Comparison of ENCODE assay signal across 16 mouse cellular contexts in genomic region chr9:65697356-65697755, GRCm38 (mm10).
"Had no signal": no experiment of that assay in that cellular context is flagged by ENCODE, and none has a peak within 500 bp of the region (broad histone marks: within the 10 kb centered on the region; RNA-seq: fewer than 3 reads in every experiment).

No protein-coding gene starts in this region.

- H3K9me3 ChIP-seq: intestine, embryonic 15.5 days; liver, embryonic 15.5 days; lung, embryonic 15.5 days; megakaryocyte, embryonic 14.5 days; midbrain, embryonic 10.5 days; midbrain, embryonic 15.5 days; neural tube, embryonic 13.5 days had no signal

- H3K9ac ChIP-seq: intestine, embryonic 15.5 days; liver, embryonic 15.5 days; lung, embryonic 15.5 days; midbrain, embryonic 15.5 days; neural tube, embryonic 13.5 days had no signal

- ATAC-seq: intestine, embryonic 15.5 days; midbrain, embryonic 15.5 days had no signal

- H3K4me3 ChIP-seq: intestine, embryonic 15.5 days; liver, embryonic 15.5 days; lung, embryonic 15.5 days; megakaryocyte, embryonic 14.5 days; midbrain, embryonic 10.5 days; midbrain, embryonic 15.5 days; neural tube, embryonic 13.5 days had no signal

- DNase-seq: kidney, adult 2 months; kidney, postnatal 25 days; lung, adult 18-20 months; lung, postnatal 10 days; lung, postnatal 36 days; thymus, adult 18-20 months; thymus, postnatal 36 days had no signal

- H3K27ac ChIP-seq: intestine, embryonic 15.5 days; kidney, postnatal 0 days; liver, embryonic 15.5 days; midbrain, embryonic 10.5 days; midbrain, embryonic 15.5 days had no signal

- H3K27me3 ChIP-seq: intestine, embryonic 15.5 days; liver, embryonic 15.5 days; lung, embryonic 15.5 days; megakaryocyte, embryonic 14.5 days; midbrain, embryonic 15.5 days; neural tube, embryonic 13.5 days had no signal

- H3K4me2 ChIP-seq: intestine, embryonic 15.5 days; liver, embryonic 11.5 days; liver, embryonic 15.5 days; lung, embryonic 15.5 days; midbrain, embryonic 15.5 days; neural tube, embryonic 13.5 days had no signal
